Mouse (Mus musculus): ENCODE results near the gene Atp6v0a4. TPM values are rescaled to one million over a fixed set of nuclear protein-coding genes. Genes with fewer than 3 reads are reported as not detected.

Gene Atp6v0a4
- total and polyA plus RNA-seq, 3 experiments = not detected

DNA sequence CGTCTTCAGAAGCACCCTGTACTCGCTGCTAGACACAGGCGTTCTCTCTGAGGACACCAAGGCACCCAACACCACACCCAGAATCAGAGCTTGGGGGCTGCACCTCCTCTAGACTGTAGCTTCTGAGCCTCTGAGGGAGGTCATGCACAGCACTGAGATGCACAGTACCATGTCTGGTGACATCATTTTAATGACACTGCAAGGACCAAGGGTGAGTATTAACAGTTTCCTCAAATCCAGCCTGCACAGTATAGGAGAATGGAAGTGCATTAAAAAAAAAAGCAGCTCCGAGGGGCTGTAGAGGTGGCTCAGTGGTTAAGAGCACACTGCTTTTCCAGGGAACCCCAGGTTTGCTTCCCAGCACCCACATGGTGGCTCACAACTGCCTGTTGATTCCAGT is 35.2 kb upstream of the Atp6v0a4 start:
- DNase-seq (ENCODE audit: low spot score) = no peak
- no peak for ATAC-seq (ENCODE audit: extremely low read depth, insufficient number of reproducible peaks, low FRiP score, poor library complexity, severe bottlenecking)
- TF ChIP-seq POLR2AphosphoS5 (IDR thresholded peaks at IDR 0.05; ENCODE audit: insufficient replicate concordance, low read depth, low read length) (no peak), CTCF (IDR thresholded peaks at IDR 0.05; ENCODE audit: low read depth, low read length) (no peak), GATA2 (IDR thresholded peaks at IDR 0.05; ENCODE audit: borderline replicate concordance, low read depth, low read length) (no peak)
- H3K36me3 ChIP-seq (replicated peaks) = no peaks in the 10 kb centered on the region
- peaks cover 10% of the 10 kb centered on the region for H3K27me3 ChIP-seq (ENCODE audit: insufficient read depth, low read length)
- no peak overlapping the region for H3K4me3 ChIP-seq (ENCODE audit: low read depth, low read length)
- no peaks in the 10 kb centered on the region for H3K4me1 ChIP-seq (ENCODE audit: insufficient read depth, low read depth, low read length)
- H3K9me3 ChIP-seq (replicated peaks) = no peaks in the 10 kb centered on the region

DNA sequence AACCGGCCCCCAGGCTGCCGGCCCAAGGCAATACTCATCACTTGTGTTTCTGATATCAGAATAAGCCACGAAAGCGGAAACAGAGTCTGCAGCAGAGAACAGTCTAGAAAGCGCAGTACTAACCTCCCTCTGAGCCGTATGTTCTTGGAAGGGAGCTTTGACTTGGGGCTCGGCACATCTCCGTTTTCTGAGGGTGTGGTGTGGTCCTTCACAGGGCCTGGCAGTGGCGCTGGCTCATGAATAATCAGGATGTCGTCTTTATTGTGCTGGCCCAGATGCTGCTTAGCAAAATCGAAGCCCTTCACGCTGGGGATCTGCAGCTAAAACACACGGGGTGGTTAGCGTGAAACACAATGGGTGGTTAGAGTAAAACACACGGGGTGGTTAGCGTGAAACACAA is 33.5 kb upstream of the Atp6v0a4 start:
- H3K9me3 ChIP-seq (replicated peaks) = no peaks in the 10 kb centered on the region
- ATAC-seq (ENCODE audit: extremely low read depth, insufficient number of reproducible peaks, low FRiP score, poor library complexity, severe bottlenecking) (no peak), DNase-seq (ENCODE audit: low spot score) (no peak)
- no peaks in the 10 kb centered on the region for H3K4me1 ChIP-seq (ENCODE audit: insufficient read depth, low read depth, low read length)
- TF ChIP-seq CTCF (IDR thresholded peaks at IDR 0.05; ENCODE audit: low read depth, low read length) (no peak), GATA1 (IDR thresholded peaks at IDR 0.05; ENCODE audit: borderline replicate concordance, low read length) (no peak), TAL1 (conservative IDR thresholded peaks at IDR 0.05; ENCODE audit: low read depth, low read length) (no peak), POLR2AphosphoS5 (IDR thresholded peaks at IDR 0.05; ENCODE audit: insufficient replicate concordance, low read depth, low read length) (no peak), GATA2 (IDR thresholded peaks at IDR 0.05; ENCODE audit: borderline replicate concordance, low read depth, low read length) (no peak)
- no peak overlapping the region for H3K4me3 ChIP-seq (ENCODE audit: low read depth, low read length)
- H3K27me3 ChIP-seq (ENCODE audit: insufficient read depth, low read length) = peaks cover 8% of the 10 kb centered on the region
- no peaks in the 10 kb centered on the region for H3K36me3 ChIP-seq (replicated peaks)

DNA sequence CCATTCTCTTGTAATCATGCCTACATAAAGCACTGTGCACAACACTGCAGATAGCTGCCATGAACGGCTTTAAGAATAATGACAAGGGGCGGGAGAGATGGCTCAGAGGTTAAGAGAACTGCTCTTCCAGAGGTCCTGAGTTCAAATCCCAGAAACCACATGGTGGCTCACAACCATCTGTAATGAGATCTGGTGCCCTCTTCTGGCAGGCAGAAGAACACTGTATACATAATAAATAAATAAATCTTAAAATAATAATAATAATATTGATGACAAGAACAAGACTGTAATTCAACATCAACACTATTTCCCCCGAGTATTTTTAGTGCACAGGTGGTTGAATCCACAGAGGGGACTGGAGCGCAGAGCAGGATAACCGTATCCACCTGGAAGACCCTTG is 31.8 kb upstream of the Atp6v0a4 start:
- peaks cover 10% of the 10 kb centered on the region for H3K27me3 ChIP-seq (ENCODE audit: insufficient read depth, low read length)
- H3K4me3 ChIP-seq (ENCODE audit: low read depth, low read length) = no peak overlapping the region
- ATAC-seq (ENCODE audit: extremely low read depth, insufficient number of reproducible peaks, low FRiP score, poor library complexity, severe bottlenecking) (no peak), DNase-seq (ENCODE audit: low spot score) (no peak)
- H3K4me1 ChIP-seq (ENCODE audit: insufficient read depth, low read depth, low read length) = no peaks in the 10 kb centered on the region
- H3K9me3 ChIP-seq (replicated peaks) = no peaks in the 10 kb centered on the region
- TF ChIP-seq GATA1 (IDR thresholded peaks at IDR 0.05; ENCODE audit: borderline replicate concordance, low read length) = no peak
- no peak for TF ChIP-seq POLR2AphosphoS5 (IDR thresholded peaks at IDR 0.05; ENCODE audit: insufficient replicate concordance, low read depth, low read length)
- TF ChIP-seq GATA2 (IDR thresholded peaks at IDR 0.05; ENCODE audit: borderline replicate concordance, low read depth, low read length) = no peak
- TF ChIP-seq TAL1 (conservative IDR thresholded peaks at IDR 0.05; ENCODE audit: low read depth, low read length) = no peak
- TF ChIP-seq CTCF (IDR thresholded peaks at IDR 0.05; ENCODE audit: low read depth, low read length) = no peak
- no peaks in the 10 kb centered on the region for H3K36me3 ChIP-seq (replicated peaks)

- no peak for DNase-seq (ENCODE audit: low spot score)
- no peak for ATAC-seq (ENCODE audit: extremely low read depth, insufficient number of reproducible peaks, low FRiP score, poor library complexity, severe bottlenecking)
- Histone ChIP-seq H3K36me3 (replicated peaks) (no peaks in the 10 kb centered on the region), H3K4me1 (ENCODE audit: insufficient read depth, low read depth, low read length) (no peaks in the 10 kb centered on the region), H3K4me3 (ENCODE audit: low read depth, low read length) (no peak overlapping the region), H3K9me3 (replicated peaks) (no peaks in the 10 kb centered on the region), H3K27me3 (ENCODE audit: insufficient read depth, low read length) (peaks cover 7% of the 10 kb centered on the region; the same call in 1 of the 2 replicates)
- TF ChIP-seq CTCF (IDR thresholded peaks at IDR 0.05; ENCODE audit: low read depth, low read length) = no peak
- TF ChIP-seq GATA1 (IDR thresholded peaks at IDR 0.05; ENCODE audit: borderline replicate concordance, low read length) = no peak
- TF ChIP-seq GATA2 (IDR thresholded peaks at IDR 0.05; ENCODE audit: borderline replicate concordance, low read depth, low read length) = no peak
- no peak for TF ChIP-seq POLR2AphosphoS5 (IDR thresholded peaks at IDR 0.05; ENCODE audit: insufficient replicate concordance, low read depth, low read length)
- TF ChIP-seq TAL1 (conservative IDR thresholded peaks at IDR 0.05; ENCODE audit: low read depth, low read length) = no peak
These were observed 27.9 kb upstream of the Atp6v0a4 start for GRCm38 (mm10) chr6:38152305-38152704.

DNA sequence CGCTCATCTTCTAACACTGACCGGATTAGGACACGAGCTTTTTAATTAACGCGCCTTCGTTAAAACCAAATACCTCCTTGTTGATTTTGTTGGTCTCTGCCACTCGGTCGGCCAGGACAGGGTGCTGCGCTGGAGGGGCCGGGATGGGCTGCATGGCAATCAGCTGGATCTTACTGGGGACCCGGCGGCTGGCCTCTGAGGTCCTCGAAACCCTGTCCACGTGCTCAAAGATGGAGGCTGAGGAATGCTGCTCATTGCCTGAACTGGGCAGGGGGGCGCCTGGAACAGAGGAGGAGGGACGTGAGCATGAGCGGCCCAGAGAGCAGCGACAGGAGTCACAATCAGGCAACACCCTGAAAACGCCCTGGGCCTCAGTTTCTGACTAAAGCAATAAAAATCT is 25.1 kb upstream of the Atp6v0a4 start:
- no peak overlapping the region for H3K4me3 ChIP-seq (ENCODE audit: low read depth, low read length)
- TF ChIP-seq GATA1 (IDR thresholded peaks at IDR 0.05; ENCODE audit: borderline replicate concordance, low read length) (no peak), GATA2 (IDR thresholded peaks at IDR 0.05; ENCODE audit: borderline replicate concordance, low read depth, low read length) (no peak), CTCF (IDR thresholded peaks at IDR 0.05; ENCODE audit: low read depth, low read length) (no peak), TAL1 (conservative IDR thresholded peaks at IDR 0.05; ENCODE audit: low read depth, low read length) (no peak)
- DNase-seq (ENCODE audit: low spot score) = no peak
- H3K36me3 ChIP-seq (replicated peaks) = no peaks in the 10 kb centered on the region
- H3K27me3 ChIP-seq (ENCODE audit: insufficient read depth, low read length) = peaks cover 7% of the 10 kb centered on the region; the same call in 1 of the 2 replicates
- no peaks in the 10 kb centered on the region for H3K9me3 ChIP-seq (replicated peaks)
- ATAC-seq (ENCODE audit: extremely low read depth, insufficient number of reproducible peaks, low FRiP score, poor library complexity, severe bottlenecking) = no peak
- H3K4me1 ChIP-seq (ENCODE audit: insufficient read depth, low read depth, low read length) = no peaks in the 10 kb centered on the region

GRCm38 (mm10) chr6:38148626-38149025 is 24.2 kb upstream of the Atp6v0a4 start:
- Histone ChIP-seq H3K27me3 (ENCODE audit: insufficient read depth, low read length) (peaks cover 7% of the 10 kb centered on the region; the same call in 1 of the 2 replicates), H3K36me3 (replicated peaks) (no peaks in the 10 kb centered on the region), H3K4me1 (ENCODE audit: insufficient read depth, low read depth, low read length) (no peaks in the 10 kb centered on the region), H3K4me3 (ENCODE audit: low read depth, low read length) (no peak overlapping the region), H3K9me3 (replicated peaks) (no peaks in the 10 kb centered on the region)
- ATAC-seq (ENCODE audit: extremely low read depth, insufficient number of reproducible peaks, low FRiP score, poor library complexity, severe bottlenecking) (no peak), DNase-seq (ENCODE audit: low spot score) (no peak)
- TF ChIP-seq GATA2 (IDR thresholded peaks at IDR 0.05; ENCODE audit: borderline replicate concordance, low read depth, low read length) (no peak), TAL1 (conservative IDR thresholded peaks at IDR 0.05; ENCODE audit: low read depth, low read length) (no peak), CTCF (IDR thresholded peaks at IDR 0.05; ENCODE audit: low read depth, low read length) (no peak), POLR2AphosphoS5 (IDR thresholded peaks at IDR 0.05; ENCODE audit: insufficient replicate concordance, low read depth, low read length) (no peak), GATA1 (IDR thresholded peaks at IDR 0.05; ENCODE audit: borderline replicate concordance, low read length) (no peak)

Measured in G1E (cell line).